Mouse (Mus musculus) cortical plate, adult 2 months (tissue): ENCODE data around the gene Hao1.

ENCODE experiments used
- CTCF ChIP-seq: fragments of 200-500 bp; IDR thresholded peaks from 2 replicates; pipeline ENCODE4 v1.5.1; 2011; ENCODE audit warnings: mild to moderate bottlenecking, control low read depth, low read length; ENCODE audit not compliant: insufficient read depth; ENCODE audit errors: extremely low read depth
- POLR2A ChIP-seq: fragments of 200-500 bp; IDR thresholded peaks from 2 replicates; pipeline ENCODE4 v1.6.1; 2011; ENCODE audit warnings: mild to moderate bottlenecking, low read length, control low read depth; ENCODE audit not compliant: insufficient read depth; ENCODE audit errors: extremely low read depth

GRCm38 (mm10) chr2:134498450-134498849 lies 55.7 kb downstream of the Hao1 start:
- TF ChIP-seq CTCF (no peak), POLR2A (no peak)
